Mouse (Mus musculus): Measurements from ENCODE around the gene Zfp607b. TPM values are rescaled to one million over a fixed set of nuclear protein-coding genes. Genes with fewer than 3 reads are reported as not detected.

Gene Zfp607b
- polyA plus RNA-seq, 1 experiment from 2014 or later: 18.3 TPM

DNA sequence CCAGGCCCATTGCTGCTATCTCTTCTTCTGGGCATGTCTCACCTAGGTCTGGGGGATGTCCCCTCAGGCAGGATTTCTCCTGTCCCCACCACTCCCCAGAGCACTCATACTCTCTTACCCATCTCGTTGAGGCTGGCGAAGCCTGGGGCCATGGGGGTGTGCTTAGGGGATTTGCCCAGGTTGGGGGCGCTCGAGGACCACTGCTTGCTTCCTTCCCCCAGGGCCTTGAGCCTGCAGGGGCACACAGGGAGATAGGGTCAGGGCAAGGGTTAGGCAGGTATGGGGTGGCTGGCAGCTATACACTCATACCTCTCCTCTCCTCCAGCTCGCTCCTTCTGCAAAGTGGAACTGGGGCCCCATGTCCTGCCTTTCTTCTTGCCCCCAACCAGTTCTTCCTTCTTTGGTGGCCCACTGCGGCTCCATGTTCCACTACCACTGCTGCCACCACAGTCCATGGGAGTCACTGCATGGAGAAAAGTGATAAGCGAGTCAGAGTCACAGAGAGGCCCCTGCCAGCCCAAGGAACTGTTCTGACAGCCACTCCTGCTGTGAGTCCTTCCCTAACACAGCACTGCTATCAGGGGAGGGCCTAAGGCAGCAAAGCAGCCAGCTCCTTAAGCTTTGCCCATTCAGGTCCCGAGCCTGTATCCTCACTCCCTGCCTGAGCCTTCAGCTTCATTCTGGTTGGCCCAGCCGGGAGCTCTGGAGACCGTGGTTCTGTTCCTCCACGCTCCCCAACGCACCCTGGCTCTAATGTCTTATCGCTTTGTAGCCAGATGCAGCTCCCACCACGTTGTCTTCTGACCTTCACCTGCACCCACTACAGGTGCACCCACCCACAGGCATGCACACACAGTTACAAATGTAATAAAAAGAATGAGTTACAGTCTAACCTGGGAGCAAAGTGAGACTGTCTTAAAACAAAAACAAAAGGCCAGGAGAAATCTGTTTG is 30.2 kb upstream of the Zfp607b start:
- Histone ChIP-seq H3K36me3 (replicated peaks) (peaks cover 17% of the 10 kb centered on the region), H3K4me2 (no peak overlapping the region), H3K27me3 (replicated peaks) (no peaks in the 10 kb centered on the region; the same call in 1 of the 2 replicates), H3K4me1 (peaks cover 21% of the 10 kb centered on the region), H3K9me3 (no peaks in the 10 kb centered on the region), H3K27ac (no peak overlapping the region), H3K4me3 (no peak overlapping the region), H3K9ac (no peak overlapping the region)
- 65% methylated on average over 14 of the region's 14 CpGs for WGBS
- ATAC-seq (replicated peaks): no peak

DNA sequence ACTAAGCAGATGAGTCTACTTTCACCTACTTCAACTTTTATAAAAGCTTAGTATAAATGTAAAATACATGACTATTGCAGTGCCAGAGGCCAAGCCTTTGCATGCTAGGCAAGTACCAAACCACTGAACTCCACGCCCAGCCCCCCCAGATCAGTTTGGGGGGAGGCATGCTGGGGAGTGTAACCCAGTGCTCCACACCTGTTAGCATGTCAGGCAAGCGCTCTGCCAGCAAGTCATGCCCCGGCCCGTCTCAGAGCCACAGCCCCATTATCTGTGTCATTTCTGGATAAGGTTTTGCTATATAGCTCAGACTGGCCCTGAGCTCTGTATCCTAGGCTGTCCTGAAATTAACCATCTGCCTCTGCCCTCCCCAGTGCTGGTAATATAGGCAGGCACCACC is 27.1 kb upstream of the Zfp607b start:
- Histone ChIP-seq H3K27ac (no peak overlapping the region), H3K9ac (no peak overlapping the region), H3K27me3 (replicated peaks) (no peaks in the 10 kb centered on the region; the same call in 1 of the 2 replicates), H3K4me1 (no peaks in the 10 kb centered on the region), H3K9me3 (no peaks in the 10 kb centered on the region), H3K4me2 (no peak overlapping the region), H3K4me3 (no peak overlapping the region), H3K36me3 (replicated peaks) (peaks cover 14% of the 10 kb centered on the region; the same call in 1 of the 2 replicates)
- no peak for ATAC-seq (replicated peaks)
- 84% methylated on average over 4 of the region's 4 CpGs for WGBS

DNA sequence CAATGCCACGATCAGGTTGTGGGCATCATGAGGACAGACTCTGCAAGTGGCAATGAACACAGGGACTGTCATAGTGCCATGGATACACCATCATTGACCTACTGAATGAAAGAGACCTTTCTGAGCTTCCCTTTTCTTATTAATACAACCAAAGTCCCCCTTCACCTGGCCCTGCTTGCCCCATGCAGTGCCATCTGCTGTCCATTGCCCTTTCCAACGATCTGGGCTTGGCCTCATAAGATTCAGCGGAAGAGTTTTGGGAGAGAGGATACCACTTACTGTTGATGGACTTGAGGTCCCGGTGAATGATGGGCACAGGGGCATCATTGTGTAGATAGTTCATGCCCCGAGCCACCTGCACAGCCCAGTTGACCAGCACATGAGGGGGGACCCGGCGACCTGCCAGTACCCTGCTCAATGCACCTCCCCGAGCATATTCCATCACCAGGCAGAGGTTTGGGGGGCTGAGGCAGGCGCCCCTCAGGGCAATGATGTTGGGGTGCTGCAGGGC is 16.0 kb upstream of the Zfp607b start:
- Histone ChIP-seq H3K9me3 (no peaks in the 10 kb centered on the region), H3K4me2 (peak overlapping the region; percentile 98), H3K9ac (peak overlapping the region; percentile 93), H3K27ac (peak overlapping the region; percentile 95; the same call in 1 of the 2 replicates), H3K36me3 (replicated peaks) (no peaks in the 10 kb centered on the region), H3K27me3 (replicated peaks) (no peaks in the 10 kb centered on the region), H3K4me3 (peak overlapping the region; percentile 53), H3K4me1 (peaks cover 47% of the 10 kb centered on the region)
- 50% methylated on average over 9 of the region's 9 CpGs for WGBS
- ATAC-seq (replicated peaks): no peak

DNA sequence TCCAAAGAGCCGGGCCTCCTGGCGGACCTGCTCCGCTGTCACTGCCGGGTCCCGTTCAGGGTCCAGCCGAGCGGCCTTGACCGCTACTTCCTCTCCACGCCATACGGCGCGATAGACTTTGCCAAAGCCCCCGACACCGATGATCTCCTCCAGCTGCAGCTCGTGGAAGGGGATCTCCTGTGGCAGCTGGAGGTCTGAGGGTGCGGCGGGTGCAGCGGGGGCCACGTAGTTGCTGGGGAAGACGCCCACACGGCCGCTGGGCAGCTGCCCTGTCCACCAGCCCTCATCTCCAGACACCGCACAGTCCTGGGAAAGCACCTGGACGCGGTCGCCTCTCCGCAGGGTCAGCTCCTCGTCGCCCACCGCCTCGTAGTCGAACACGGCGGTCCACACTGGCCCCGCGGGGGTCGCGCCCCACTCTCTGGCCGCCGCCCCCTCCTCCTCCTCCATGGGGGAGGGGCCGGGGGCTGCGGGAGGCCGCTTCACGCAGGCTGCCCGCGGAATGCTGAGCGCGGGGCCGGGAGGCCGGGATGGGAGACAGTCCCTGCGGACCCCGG is 15.5 kb upstream of the Zfp607b start:
- Histone ChIP-seq H3K9me3 (no peaks in the 10 kb centered on the region), H3K27me3 (replicated peaks) (no peaks in the 10 kb centered on the region), H3K4me1 (peaks cover 47% of the 10 kb centered on the region), H3K36me3 (replicated peaks) (no peaks in the 10 kb centered on the region), H3K4me2 (peak overlapping the region; percentile 98), H3K4me3 (peak overlapping the region; percentile 53), H3K9ac (peak overlapping the region; percentile 93), H3K27ac (peak overlapping the region; percentile 95)
- WGBS: under 1% methylated on average over 50 of the region's 52 CpGs
- peak; percentile 40 for ATAC-seq (replicated peaks)

DNA sequence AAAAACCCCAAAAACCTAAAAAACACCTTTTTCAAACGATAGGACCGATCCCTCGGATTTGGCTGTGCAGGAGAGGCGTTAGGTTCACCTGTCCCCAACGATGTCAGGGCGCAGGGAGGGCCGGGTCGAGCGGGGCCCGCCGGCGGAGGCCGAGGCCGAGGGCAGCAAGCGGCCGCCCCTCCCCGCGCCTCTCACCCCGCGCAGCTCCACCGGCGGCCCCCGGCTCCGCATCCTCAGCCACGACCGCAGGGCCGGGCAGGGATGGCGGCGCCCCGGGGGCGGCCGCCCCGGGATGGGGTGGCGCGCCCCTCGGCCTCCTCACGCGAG is 15.0 kb upstream of the Zfp607b start:
- H3K27me3 ChIP-seq (replicated peaks): no peaks in the 10 kb centered on the region
- H3K4me3 ChIP-seq: peak overlapping the region; percentile 53
- H3K27ac ChIP-seq: peak overlapping the region; percentile 95
- no peaks in the 10 kb centered on the region for H3K36me3 ChIP-seq (replicated peaks)
- WGBS: 0% methylated on average over 36 of the region's 38 CpGs
- peak; percentile 76 for ATAC-seq (replicated peaks)
- H3K4me1 ChIP-seq: peaks cover 47% of the 10 kb centered on the region
- H3K9me3 ChIP-seq: no peaks in the 10 kb centered on the region
- H3K4me2 ChIP-seq: peak overlapping the region; percentile 98
- peak overlapping the region; percentile 93 for H3K9ac ChIP-seq

DNA sequence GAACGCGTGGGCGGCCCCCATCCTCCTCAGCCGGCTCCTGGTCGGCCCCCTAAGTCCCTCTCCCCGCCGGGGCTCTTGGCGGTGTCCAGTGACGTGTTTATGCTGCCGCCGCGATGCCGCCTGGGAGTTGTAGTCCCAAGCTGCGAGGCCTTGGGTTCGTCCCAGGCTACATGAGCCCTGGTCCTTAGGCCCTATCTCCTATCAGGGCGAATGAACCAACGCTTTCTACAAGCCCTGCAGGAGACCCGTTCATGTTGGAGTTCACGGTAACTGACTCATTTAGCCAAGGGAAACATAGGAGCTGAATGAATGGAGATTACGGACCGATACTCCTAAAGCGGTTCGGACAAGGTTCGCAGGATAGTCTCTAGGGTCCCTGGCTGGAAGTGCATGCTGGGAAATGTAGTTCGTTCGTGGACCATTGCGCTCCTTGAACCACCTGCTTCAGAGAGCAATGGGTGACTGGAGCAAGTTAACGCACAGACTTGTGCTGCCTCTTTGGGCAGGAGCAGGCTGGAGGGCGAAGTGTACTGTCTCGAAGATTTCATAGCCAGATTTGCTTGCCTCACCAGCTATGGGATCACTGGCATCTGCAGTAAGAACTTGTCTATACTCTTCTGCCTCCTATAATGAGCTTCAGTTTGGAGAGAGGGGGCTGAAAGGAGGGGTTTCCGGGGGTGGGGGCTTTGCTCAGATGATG is 14.5 kb upstream of the Zfp607b start, which contains the start of gene Map3k10:
Map3k10 (minus strand) TSS at position 77 of the 700 bp plus-strand sequence.
- 2% methylated on average over 31 of the region's 31 CpGs for WGBS
- no peaks in the 10 kb centered on the region for H3K27me3 ChIP-seq (replicated peaks)
- H3K27ac ChIP-seq: peak within 1 kb of the TSS; percentile 95
- peak within 1 kb of the TSS; percentile 98 for H3K4me2 ChIP-seq
- peaks cover 44% of the 10 kb centered on the region for H3K4me1 ChIP-seq
- H3K4me3 ChIP-seq: peak within 1 kb of the TSS; percentile 53
- peak within 1 kb of the TSS; percentile 93 for H3K9ac ChIP-seq
- ATAC-seq (replicated peaks): peak; percentile 95
- no peaks in the 10 kb centered on the region for H3K36me3 ChIP-seq (replicated peaks)
- no peaks in the 10 kb centered on the region for H3K9me3 ChIP-seq

DNA sequence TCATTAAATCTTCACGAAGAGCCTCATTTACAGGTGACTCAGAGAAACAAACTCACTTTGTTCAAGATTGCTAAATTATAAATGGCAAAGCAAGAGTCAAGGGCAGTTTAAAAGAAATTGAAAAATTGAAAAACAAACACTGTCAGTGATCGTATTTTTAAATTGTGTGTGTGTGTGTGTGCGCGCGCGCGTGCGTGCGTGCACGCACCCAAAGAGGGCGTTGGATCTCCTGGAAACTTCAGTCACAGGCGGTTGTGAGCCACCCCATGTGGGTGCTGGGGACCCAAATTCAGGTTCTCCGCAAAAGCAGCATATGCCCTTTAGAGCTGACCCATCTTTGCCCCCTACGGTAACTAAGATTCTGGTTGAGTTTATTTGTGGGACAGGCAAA is 13.9 kb upstream of the Zfp607b start:
- H3K4me3 ChIP-seq: peak overlapping the region; percentile 53
- no peaks in the 10 kb centered on the region for H3K9me3 ChIP-seq
- no peaks in the 10 kb centered on the region for H3K27me3 ChIP-seq (replicated peaks)
- H3K4me1 ChIP-seq: peaks cover 40% of the 10 kb centered on the region
- peak overlapping the region; percentile 98 for H3K4me2 ChIP-seq
- WGBS: 27% methylated on average over 14 of the region's 14 CpGs
- H3K27ac ChIP-seq: peak overlapping the region; percentile 95; the same call in 1 of the 2 replicates
- peak overlapping the region; percentile 93 for H3K9ac ChIP-seq
- H3K36me3 ChIP-seq (replicated peaks): no peaks in the 10 kb centered on the region
- ATAC-seq (replicated peaks): no peak

- Histone ChIP-seq H3K4me1 (peaks cover 8% of the 10 kb centered on the region), H3K4me3 (no peak overlapping the region), H3K9me3 (no peaks in the 10 kb centered on the region), H3K27ac (no peak overlapping the region), H3K27me3 (replicated peaks) (no peaks in the 10 kb centered on the region), H3K9ac (no peak overlapping the region), H3K4me2 (no peak overlapping the region), H3K36me3 (replicated peaks) (no peaks in the 10 kb centered on the region)
- ATAC-seq (replicated peaks): no peak
- 87% methylated on average over 2 of the region's 2 CpGs for WGBS
Observed at GRCm38 (mm10) chr7:27683218-27683617, 5.9 kb upstream of the Zfp607b start.

DNA sequence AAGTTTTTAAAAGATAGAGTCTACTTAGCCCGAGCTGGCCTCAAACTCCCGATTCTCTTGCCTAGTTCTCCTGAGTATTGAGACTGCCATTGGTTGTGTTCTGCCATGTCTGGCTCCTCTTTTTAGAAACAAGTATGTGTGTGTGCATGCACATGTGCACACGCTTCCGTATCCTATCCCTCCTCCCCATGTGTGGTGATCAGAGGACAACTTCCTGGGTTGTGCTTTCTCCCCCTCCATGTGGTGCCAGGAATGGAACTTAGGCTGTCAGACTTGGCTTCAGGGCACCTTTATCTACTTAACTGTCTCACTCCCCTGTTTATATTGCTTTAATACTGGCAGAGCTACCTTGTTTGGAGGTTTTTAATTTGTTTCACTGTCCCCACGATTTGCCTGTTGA is 3.9 kb upstream of the Zfp607b start:
- Histone ChIP-seq H3K4me2 (peak overlapping the region; percentile 50), H3K27me3 (replicated peaks) (no peaks in the 10 kb centered on the region), H3K4me3 (peak overlapping the region; percentile 29), H3K36me3 (replicated peaks) (no peaks in the 10 kb centered on the region), H3K9ac (no peak overlapping the region; the same call in 1 of the 2 replicates), H3K4me1 (peaks cover 18% of the 10 kb centered on the region), H3K27ac (no peak overlapping the region), H3K9me3 (no peaks in the 10 kb centered on the region)
- WGBS: 35% methylated on average over 5 of the region's 5 CpGs
- ATAC-seq (replicated peaks): no peak

- no peak for ATAC-seq (replicated peaks)
- 0% methylated on average over 6 of the region's 6 CpGs for WGBS
- Histone ChIP-seq H3K36me3 (replicated peaks) (no peaks in the 10 kb centered on the region), H3K27ac (no peak overlapping the region), H3K27me3 (replicated peaks) (no peaks in the 10 kb centered on the region), H3K9me3 (no peaks in the 10 kb centered on the region), H3K9ac (peak overlapping the region; percentile 36), H3K4me2 (peak overlapping the region; percentile 50), H3K4me3 (peak overlapping the region; percentile 29), H3K4me1 (peaks cover 23% of the 10 kb centered on the region)
Observed at GRCm38 (mm10) chr7:27685681-27686080, 3.5 kb upstream of the Zfp607b start.

GRCm38 (mm10) chr7:27687043-27687442 is 2.1 kb upstream of the Zfp607b start:
- 74% methylated on average over 1 of the region's 1 CpGs for WGBS
- H3K27me3 ChIP-seq (replicated peaks): no peaks in the 10 kb centered on the region
- peaks cover 23% of the 10 kb centered on the region for H3K4me1 ChIP-seq
- H3K4me2 ChIP-seq: no peak overlapping the region
- H3K9me3 ChIP-seq: no peaks in the 10 kb centered on the region
- no peak overlapping the region for H3K4me3 ChIP-seq
- no peak for ATAC-seq (replicated peaks)
- H3K27ac ChIP-seq: no peak overlapping the region
- no peak overlapping the region for H3K9ac ChIP-seq
- H3K36me3 ChIP-seq (replicated peaks): no peaks in the 10 kb centered on the region

DNA sequence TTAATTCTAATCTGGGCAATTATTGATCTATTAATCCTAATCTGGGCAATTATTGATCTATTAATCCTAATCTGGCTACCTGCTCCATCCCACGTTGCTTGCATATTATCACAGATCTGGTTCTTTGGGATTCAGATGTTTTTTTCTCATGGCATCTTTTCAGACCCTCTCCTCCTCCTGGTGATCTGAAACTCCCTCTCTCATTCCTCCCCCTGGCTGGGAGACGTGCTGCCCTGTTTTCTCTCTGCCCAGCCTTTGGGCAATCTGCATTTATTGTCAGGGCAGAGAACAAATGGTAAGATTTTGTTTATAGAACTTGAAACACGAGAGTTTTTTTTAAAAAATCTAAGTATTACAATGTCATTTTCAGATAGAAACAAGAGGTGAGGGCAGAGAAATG is 1.3 kb upstream of the Zfp607b start:
- H3K9ac ChIP-seq: no peak overlapping the region; the same call in 1 of the 2 replicates
- H3K4me2 ChIP-seq: peak overlapping the region; percentile 74
- H3K4me3 ChIP-seq: peak overlapping the region; percentile 49; the same call in 1 of the 2 replicates
- no peak for ATAC-seq (replicated peaks)
- no peak overlapping the region for H3K27ac ChIP-seq
- H3K27me3 ChIP-seq (replicated peaks): no peaks in the 10 kb centered on the region
- H3K9me3 ChIP-seq: no peaks in the 10 kb centered on the region
- peaks cover 23% of the 10 kb centered on the region for H3K4me1 ChIP-seq
- WGBS: 65% methylated on average over 3 of the region's 3 CpGs
- H3K36me3 ChIP-seq (replicated peaks): no peaks in the 10 kb centered on the region
